Mouse (Mus musculus) liver, postnatal 0 days (tissue): Measurements from ENCODE around the gene Paqr3.

ENCODE experiments used
- CTCF ChIP-seq: sonication (generic); IDR thresholded peaks from 2 replicates; pipeline ENCODE4 v1.5.1; 2016; ENCODE audit warnings: antibody characterized with exemption, low read depth
- EP300 ChIP-seq: IDR thresholded peaks from 2 replicates; pipeline ENCODE4 v1.6.1; 2016; ENCODE audit warnings: antibody characterized with exemption, low read depth, mild to moderate bottlenecking

DNA sequence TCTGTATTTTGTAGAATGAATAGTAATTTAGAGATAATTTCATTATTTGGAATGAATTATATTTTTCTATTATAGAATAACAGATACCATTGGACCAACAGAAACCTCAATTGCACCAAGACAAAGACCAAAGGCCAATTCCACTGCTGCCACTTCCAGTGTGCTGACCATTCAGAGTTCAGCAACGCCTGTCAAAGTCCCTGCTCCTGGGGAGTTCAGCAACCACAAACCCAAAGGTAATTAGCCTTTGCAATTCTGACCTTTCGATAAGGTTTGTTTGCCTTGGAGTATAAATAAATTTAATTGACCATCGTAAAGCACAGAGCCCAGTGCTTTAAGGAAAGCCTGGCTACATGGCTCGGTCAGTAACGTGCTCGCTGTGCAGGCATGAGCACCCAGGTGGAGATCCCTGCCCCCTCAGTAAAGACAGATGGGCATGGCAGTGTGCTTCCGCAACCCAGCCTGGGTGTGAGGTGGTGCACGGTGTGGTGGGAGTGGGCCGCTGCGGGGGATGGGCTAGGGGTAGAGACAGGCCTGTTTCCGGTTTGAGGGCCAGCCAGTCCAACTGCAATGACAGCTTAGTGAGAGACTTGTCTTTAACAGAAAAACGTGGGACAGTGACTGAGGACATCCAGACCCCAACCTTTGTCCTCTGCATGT is 54.5 kb downstream of the Paqr3 start:
- TF ChIP-seq CTCF (no peak), EP300 (no peak)
